Mouse (Mus musculus) retina, postnatal 7 days (tissue): ENCODE results near the gene Tas2r126.
"Not testable (repeated sequence)": the region's sequence is repeated elsewhere in the genome, so short reads cannot be mapped to it uniquely, and the experiment has no call there.

Experiments
- DNase-seq: peaks from one replicate; pipeline ENCODE4 v3.0.0-alpha.2; 2012; ENCODE audit warnings: low read depth, low spot score

Gene Tas2r126

DNA sequence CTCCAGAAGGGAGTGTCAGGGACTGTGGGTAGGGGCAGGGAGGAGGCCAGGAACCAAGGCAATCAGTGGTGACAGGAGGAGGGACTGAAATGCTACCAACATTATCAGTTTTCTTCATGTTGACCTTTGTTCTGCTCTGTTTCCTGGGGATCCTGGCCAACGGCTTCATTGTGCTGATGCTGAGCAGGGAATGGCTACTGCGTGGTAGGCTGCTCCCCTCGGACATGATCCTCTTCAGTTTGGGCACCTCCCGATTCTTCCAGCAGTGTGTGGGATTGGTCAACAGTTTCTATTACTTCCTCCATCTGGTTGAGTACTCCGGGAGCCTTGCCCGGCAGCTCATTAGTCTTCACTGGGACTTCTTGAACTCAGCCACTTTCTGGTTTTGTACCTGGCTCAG, at the start of gene Tas2r126:
TSS of gene Tas2r126 (plus strand) at position 90 of the 400 bp plus-strand sequence.
- no peak for DNase-seq

DNA sequence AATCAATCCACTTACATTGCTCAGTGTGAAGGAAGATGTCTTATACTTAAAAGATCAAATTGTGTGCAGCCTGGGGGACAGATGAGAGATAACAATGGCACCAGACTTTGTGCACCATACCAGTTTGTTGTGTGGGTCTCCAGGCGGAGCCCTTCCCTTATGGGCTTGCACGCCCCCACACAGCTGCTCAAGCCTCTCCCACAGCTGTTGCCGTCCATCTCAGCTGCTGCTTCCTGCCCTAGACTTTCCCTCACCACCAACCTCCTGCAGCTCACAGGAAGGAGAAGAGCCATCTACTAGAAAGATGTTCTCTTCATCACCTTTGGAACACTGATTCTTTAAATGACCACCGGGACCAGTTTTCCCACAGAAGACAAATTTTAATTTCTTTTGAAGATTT, 48.7 kb upstream of the Tas2r126 start:
- DNase-seq, result no peak

DNA sequence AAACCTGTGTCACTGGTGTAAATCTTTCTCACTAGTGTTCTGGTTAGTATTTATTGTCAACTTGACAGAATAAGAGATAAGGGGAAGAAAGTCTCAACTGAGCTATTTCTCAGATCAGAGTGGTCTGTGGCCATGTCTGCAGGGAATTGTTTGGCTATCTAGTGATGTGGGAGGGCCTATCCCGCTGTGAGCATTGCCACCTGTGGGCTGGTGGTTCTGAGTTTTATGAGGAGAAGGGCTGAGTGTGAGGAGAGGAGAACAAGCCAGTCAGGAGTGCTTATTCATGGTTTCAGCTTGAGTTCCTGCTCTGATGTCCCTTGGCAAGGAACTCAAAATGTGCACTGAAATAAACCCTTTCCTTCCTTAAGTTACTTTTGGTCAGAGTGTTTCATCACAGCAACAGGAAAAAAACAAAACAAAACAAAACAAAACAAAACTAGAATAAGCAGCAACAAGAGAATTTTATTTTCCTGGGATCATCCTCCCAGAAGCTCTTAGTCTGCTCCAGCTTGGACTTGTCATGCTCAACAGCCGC, 42.5 kb upstream of the Tas2r126 start:
- no peak for DNase-seq

DNA sequence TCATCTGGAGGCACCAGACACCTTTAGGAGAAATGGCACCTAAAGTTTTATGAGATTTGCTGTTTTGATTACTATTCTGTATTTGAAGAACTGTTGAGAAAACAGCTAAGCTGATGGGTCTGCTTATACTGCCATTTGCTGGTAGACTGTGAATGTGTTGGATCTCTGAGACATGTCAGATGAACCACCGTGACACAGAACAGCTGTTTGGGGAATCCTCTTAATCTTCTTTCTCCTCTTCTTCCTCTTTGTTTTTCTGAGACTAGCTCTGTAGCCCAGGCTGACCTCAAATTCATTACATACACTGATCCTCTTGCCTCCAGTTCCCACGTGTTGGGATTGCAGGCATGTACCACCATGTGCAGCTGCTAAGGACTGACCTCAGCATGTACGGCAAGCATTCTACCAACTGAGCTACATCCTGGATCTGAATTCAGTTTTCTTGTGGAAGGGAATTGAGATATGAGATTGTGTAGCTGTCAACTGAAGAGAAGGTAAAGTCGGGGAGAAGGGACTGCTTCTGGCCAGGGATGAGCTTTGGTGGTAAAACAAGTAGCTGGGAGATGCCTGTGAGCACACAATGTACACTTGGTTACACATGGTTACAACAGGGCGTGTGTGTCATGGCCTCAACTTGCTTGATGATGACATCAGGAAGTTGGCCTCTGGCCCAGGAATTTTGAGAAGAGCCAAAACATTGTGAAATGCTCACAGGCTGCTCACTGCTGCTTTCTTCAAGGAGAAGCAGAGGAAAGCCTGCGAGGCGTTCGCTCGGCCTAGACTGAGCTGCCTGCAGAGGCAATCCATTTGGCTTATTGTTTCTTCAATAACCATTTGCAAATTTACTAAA, 38.1 kb upstream of the Tas2r126 start:
- DNase-seq, result no peak

DNA sequence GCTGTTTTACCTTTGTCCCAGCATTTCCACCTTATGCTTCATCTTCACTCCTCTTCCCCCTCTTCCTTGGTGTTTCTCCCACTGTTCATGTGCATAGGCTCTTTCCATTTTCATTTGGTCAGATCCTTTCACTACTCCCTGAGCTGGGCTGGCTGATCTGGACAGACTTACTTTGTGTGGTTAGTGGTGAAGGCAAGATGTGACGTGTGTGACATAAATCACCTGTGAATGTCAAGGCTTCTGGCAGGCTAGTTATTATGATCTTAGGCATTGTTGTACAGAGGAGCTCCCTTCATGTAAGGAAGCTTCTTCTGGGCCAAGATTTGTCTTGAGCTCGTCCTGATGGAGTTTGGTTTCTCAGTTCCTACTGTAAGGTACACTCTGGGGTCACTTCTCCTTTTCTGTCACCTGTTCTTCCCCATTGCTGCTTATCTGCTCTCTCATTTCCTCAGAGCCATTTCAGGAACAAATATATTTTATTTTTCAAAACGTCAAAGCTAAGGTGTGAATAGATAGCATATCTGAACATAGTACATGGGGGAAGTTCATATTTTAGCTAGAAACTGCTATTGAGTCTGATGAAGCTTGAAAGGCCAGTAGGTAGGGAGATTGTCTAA, 37.2 kb upstream of the Tas2r126 start:
- DNase-seq, result no peak

DNA sequence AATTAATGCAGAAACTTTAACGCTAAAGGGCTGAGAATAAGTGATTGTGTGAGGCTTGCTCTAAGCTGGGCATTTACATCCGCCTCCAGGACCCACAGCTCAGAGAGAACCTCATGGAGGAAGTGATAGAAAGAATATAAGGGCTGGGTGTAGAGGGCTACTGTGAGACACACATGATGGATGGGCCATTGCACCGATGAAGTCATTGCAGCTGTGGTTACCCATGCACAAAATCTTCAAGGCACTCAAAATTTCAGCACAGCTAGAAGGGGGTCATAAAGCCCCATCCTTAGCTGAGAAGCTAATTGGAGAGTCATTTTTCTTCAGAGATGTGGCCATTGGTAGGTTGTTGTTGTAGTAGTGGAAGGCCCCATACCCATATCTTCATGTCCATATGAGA, 36.0 kb upstream of the Tas2r126 start:
- DNase-seq, result no peak

DNA sequence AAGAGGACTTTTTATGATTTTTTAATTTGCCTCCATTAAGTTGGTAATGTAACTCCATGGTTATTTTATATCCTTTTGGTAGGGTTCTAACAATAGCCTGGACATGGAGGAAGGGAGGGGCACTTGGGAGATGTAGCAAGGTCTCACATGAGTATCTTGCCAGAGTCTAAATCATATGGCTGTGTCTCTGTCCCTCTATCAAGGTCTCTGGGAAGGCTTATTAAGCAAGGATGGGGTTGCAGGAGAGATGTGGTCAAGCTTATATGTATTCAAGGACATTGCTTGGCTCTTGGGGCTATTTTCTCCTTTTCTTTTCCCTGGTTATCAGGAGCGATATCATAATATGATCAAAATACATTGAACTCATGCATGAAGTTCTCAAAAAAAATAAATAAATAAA, 35.3 kb upstream of the Tas2r126 start:
- DNase-seq, result no peak

DNA sequence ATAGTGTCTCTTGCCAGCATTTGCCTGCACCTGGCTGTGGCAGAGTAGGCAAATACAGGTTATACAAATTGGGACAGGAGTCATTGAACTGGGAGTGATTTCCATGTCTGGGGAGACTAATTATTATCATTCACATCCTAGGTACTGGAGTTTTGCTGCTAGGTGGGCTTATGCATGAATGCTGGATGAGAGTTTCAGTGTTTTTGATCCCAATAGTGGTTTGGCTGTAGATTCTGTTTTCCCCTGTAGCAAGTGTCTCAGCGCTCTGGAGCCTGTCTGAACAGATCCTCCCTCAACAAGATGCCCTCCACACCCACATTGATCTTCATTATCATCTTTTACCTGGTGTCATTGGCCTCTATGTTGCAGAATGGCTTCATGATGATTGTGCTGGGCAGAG, 34.4 kb upstream of the Tas2r126 start, which contains the start of gene Tas2r143:
TSS of gene Tas2r143 (plus strand) at position 301 of the 400 bp plus-strand sequence.
- no peak for DNase-seq

DNA sequence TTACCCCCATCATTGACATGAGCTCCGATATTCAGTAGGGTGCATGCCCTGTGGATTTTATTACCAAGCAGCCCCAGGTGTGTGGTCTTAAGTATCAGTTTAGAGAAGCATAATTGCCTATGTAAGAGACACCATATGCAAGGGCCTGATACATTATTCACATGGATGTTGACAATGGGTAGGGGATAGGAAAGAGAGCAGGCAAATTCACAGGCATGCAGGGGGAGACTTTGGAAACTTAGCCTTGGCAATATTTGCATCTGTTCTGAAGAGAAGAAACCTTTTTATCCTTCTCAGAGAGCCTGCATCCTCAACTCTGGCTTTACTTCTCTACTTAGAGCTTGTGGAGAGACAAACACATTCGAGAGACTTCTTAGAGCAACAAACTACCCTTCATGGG, 29.2 kb upstream of the Tas2r126 start, which contains the start of gene Tas2r135:
TSS of gene Tas2r135 (plus strand) at position 301 of the 400 bp plus-strand sequence.
- DNase-seq, result no peak

DNA sequence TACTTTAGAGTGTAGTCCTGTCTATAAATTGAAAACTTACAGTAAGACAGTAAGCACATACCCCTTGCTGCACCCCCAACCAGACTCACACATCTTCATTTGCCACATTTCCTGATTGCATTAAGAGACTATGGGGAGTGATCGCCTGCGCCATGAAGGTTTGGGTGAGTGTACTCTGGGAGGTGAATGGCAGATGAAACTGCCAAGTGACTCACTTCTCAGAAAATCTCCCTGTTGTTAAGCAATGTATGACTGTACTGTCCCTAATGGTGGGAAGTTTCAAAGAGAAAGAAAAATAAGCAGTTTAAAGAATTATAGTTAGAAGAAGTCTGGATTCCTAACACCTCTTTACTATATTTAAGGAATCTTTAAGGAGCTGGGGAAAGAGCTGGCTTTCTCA, 14.9 kb upstream of the Tas2r126 start:
- DNase-seq, result no peak

DNA sequence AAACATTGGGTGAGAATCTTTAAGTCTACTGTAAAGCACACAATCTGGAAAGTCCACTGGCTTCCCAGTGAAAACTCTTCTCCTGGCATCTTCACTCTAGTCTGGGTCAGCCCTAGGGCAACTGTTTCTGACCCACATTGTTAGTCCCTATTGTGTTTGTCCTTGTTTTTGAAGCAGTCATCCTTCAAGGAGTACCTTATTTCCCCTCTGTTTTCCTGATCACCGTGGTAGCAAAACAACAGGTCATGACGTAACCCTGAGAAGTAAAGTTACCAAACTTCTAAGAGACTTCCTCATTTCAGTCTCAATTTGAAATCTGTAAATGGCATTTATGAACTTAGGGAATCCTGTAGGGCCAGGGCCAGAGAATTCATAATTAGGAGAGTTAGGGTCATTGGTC, 12.9 kb upstream of the Tas2r126 start:
- DNase-seq, result no peak

DNA sequence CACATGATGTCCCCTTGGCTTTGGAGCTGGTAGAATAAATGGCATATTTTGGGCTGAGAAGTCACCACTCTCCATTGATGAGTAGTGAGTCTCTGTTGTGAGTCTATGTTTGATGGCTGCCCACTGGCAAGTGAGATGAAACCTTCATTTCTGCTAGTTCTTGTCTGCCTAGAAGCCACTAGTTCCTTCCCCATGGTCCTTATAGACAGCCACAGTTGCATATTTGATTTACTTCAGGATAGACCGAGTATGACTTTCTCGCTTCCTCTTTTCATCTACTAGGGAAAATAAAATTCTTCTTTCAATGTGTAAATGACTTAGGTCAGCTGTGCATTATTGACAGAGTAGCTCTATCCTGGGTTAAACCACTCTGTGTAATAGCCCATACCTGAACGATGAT, 9.9 kb upstream of the Tas2r126 start:
- DNase-seq, result no peak

DNA sequence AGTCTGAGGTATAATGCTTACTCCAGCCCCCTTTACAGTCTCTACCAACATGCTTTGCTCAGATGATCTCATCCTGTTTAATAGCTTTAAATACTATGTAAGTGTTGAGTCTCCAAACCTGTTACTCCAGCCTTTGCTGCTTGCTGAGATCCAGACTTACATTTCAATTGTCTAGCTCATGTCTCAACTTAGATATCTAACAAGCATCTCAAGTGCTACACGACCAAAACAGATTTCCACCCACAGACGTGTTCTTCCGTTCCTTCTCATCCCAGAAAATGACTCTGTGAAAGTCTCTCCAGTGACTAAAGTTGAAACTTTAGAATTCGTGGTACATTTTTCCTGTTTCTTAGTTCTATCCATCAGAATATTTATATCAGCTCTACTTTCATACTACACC, 8.0 kb upstream of the Tas2r126 start:
- no peak for DNase-seq

DNA sequence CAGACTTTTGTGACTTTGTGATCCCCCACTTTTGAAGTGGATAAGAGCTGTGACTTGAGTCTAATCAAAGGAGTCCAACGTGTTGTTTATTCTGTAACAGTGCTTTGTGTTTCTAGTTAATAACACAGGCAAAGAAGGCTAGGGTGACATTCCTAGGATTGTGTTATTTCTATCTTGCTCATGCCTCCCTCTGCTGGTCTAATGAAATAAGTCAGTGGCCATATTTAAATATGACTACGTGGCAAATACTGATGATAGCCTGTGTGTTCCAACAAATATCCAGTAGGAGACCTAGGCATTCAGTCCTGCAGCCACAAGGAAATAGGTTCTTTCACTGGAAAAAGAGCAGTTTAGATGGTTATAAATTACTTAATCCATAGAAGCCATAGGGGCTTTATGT, 781 bp upstream of the Tas2r126 start:
- no peak for DNase-seq

DNA sequence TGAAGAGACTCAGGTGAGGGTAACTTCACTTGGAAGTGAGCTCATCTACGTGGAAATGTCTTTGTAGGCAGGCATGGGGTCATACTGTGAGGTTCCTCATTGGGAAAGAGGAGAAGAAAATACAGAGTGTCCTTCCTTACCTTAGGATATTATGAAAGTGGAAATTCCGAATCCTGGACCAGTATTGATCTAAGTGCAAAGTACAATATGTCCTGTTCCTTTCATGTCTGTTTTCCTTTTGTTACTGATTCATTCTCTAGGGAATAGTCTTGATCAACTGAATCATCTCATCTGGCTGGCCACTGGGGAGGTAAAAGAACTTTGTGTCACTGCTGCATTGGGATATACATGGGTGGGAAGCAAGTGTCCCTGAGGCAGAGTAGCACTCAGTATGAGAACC, 1.2 kb downstream of the Tas2r126 start:
- no peak for DNase-seq

DNA sequence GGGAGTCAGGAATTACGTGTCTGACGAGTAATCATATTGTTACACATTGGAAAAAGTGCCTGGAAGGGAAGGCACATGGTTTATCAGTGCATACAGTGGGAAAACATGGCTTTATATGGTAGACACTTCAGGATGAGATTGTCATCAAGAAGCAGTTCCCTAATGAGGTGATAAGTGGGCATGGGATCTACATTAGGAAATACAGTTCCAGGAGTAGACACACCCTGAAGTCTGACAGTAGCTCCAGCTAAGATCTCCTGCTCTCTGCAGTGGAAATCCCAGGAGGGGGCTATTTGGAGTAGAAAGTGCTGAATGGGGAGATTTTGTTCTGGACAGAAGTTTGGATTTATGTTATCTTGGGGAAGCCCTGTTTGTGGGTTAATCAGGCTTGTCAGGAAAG, 7.1 kb downstream of the Tas2r126 start:
- no peak for DNase-seq

DNA sequence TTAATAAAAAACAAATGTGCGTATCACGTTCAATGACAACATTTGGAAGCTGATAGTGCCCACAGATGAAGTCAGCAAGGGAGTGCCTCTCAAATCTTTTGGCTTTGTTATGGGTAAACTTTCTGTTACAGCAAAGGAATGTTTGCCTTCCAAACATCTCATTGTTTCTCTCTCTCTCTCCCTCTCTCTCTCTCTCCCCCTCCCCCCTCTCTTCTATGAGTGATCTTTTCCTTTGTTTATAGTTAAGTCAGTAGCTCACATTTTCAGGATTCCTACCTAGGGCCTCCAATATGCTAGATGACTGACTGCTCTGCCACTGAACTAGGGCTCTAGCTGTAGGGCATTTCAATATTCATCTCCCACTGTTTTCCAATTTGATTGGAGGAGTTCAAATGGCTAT, 10.2 kb downstream of the Tas2r126 start:
- no peak for DNase-seq

DNA sequence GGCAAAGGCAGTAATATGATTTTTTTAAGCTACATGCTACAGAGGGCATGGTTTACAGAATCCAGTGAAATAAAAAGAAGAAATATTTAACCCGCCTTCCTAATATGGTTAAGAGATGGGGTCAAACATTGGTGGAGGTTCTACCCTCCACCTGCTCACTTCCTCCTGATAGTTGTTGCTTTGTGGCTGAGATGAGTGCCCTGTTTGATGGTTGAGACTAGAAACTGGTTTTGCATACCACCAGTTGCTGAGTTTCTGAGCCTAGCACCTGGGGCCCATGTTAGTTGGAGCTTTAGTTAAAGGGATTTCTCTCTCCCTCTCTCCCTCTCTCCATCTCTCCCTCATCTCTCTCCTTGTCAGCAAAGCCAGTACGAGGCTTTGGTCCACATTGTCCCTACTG, 13.0 kb downstream of the Tas2r126 start:
- no peak for DNase-seq

DNA sequence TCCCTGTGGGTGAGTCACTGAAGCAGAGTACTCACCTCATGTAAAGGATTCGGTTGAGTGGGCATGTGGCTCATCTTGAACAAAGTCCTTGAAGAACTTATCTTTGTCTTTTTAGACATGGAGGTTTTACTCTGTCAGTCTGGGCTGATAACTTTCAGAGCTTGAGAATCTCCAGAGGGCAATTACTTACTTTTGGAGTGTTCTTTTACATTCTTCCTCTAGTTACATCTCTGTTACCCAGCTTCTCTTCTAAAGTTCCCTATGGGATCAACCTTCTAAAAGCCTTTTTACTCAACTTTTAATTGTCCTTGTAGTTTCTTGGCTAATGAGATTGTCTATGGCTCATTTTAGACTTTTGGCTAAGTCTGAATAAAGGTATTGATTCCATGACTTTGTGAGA, 30.8 kb downstream of the Tas2r126 start, which contains the start of gene Olfr458:
TSS of gene Olfr458 (minus strand) at position 101 of the 400 bp plus-strand sequence.
- no peak for DNase-seq

DNA sequence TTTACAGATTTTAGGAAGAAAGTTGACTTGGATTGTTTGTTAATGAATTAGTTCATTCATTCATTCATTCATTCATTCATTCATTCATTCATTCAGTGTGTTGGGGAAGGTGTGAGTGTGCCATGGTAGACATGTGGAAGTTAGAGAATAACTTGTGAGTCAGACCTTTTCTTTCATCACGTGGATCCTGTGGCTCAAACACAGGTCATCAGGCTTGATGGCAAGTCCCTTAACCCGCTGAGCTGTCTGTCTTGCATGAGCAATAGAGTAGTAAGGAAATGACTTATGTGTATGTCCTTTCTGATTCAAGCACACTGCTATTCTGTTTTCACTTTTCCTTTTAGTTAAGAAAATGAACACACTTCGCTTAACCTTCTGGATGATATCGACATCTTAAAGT, 36.2 kb downstream of the Tas2r126 start:
- DNase-seq, result no peak

DNA sequence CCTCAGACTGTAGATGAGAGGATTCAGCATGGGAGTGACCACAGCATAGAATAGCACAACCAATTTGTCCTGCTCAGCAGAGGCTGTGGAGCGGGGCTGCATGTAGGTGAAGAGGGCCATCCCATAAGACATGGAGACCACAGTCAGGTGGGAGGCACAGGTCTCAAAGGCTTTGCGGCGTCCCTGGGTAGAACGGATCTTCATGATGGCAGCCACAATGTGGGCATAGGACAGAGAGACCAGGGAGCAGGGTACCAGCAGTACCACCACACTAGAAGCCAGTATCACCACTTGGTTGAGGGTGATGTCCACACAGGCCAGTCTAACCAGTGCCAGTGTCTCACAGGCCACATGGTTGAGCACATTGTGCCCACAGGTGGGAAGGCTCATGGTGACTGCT, 37.0 kb downstream of the Tas2r126 start:
- DNase-seq, result not testable (repeated sequence)

DNA sequence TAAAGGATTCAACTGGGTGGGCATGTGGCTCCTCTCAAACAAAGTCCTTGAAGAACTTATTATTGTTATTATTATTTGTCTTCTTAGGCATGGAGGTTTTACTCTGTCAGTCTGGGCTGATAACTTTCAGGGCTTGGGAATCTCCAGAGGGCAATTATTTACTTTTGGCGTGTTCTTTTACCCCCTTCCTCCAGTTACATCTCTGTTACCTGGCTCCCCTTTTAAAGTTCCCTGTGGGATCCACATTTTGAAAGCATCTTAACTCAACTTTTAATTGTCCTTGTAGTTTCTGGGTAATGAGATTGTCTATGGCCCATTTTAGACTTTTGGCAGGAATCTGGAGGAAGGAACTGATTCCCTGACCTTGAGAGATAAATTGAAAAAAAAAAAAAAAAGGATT, 41.9 kb downstream of the Tas2r126 start, which contains the start of gene Olfr457:
TSS of gene Olfr457 (minus strand) at position 101 of the 400 bp plus-strand sequence.
- DNase-seq, result no peak

DNA sequence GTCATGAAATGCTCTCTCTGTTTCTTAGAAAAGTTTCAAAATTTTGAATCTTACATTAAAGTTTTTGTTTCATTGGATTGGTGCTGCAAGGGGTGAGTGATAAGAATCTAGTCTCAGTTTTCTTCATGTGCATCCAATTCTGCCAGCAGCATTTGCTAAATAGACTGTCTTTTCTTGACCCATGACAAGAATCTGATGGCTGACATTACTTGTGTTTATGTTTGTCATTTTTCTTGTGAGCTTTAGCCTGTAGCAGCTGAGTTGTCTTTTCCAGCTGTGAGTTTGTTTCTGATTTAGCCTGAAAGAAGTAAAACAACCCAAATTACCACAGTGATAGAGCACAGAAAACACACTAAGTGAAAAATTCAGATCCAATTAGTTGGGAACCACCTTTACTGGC, 50.3 kb downstream of the Tas2r126 start:
- DNase-seq, result no peak
